11 mouse cellular contexts compared by ENCODE assay signal in the genomic region with DNA sequence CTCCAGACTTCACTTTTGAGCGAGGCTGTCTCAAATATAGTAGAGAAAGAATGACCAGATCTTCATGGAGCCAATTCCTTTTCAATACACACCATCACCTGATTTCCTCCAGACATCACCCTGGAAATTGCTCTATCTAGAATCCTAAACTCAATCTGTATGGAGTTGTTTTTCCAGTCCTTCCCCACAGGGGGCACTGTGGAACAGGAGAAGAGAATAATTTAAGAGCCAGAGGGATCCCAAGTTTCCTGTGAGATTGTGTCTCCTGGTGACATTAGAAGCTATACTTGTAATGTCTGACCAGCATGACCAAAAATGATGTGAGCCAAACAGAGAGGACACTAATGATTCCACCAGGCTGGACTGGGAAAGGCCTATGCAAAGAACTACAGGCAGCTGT.
A peak's percentile ranks its signal among the peaks of the same experiment; 100 is the strongest.
DNase-seq lines count a peak whose midpoint lies in the region; TF ChIP-seq lines count a peak whose summit lies in the region.
"Had no signal": no experiment of that assay in that cellular context is flagged by ENCODE, and none has a peak within 500 bp of the region (broad histone marks: within the 10 kb centered on the region; RNA-seq: fewer than 3 reads in every experiment).

No protein-coding gene starts in this region.

- H3K4me3 ChIP-seq in heart, adult 2 months = no peak overlapping the region
- no peak overlapping the region for H3K4me3 ChIP-seq in left cerebral cortex, adult 2 months
- H3K4me3 ChIP-seq in ES-E14 (ENCODE audit: insufficient read depth in 1 of 2, low read depth in 1 of 2, low read length in 2 of 2, poor library complexity in 1 of 2, severe bottlenecking in 1 of 2) = no peak overlapping the region
- H3K4me3 ChIP-seq: limb, embryonic 10.5 days; stomach, embryonic 15.5 days had no signal

- H3K36me3 ChIP-seq in heart, adult 2 months (ENCODE audit: control insufficient read depth, insufficient read depth, low read length) = no peaks in the 10 kb centered on the region
- no peaks in the 10 kb centered on the region for H3K36me3 ChIP-seq in ES-E14 (ENCODE audit: control insufficient read depth, insufficient read depth, low read length, poor library complexity, severe bottlenecking)
- H3K36me3 ChIP-seq: limb, embryonic 10.5 days; stomach, embryonic 15.5 days had no signal

- no peaks in the 10 kb centered on the region for H3K9me3 ChIP-seq in ES-E14 (ENCODE audit: control insufficient read depth, insufficient read depth, low read depth, low read length)
- H3K9me3 ChIP-seq: limb, embryonic 10.5 days; stomach, embryonic 15.5 days had no signal

- in situ Hi-C loops in ES-E14 (cut with MboI; ENCODE audit: low sequenced_read_pairs in 2 of 2, unreplicated experiment in 2 of 2) = no loop called here

- H3K9ac ChIP-seq in heart, adult 2 months (ENCODE audit: low read depth, low read length) = no peak overlapping the region
- H3K9ac ChIP-seq in ES-E14 (ENCODE audit: insufficient read depth, low read depth, low read length, poor library complexity, severe bottlenecking) = no peak overlapping the region
- H3K9ac ChIP-seq: stomach, embryonic 15.5 days had no signal

- TF ChIP-seq EP300 in heart, adult 2 months (IDR thresholded peaks at IDR 0.05; ENCODE audit: insufficient read depth, low read depth, low read length) = no peak

- TF ChIP-seq POLR2A in heart, adult 2 months (IDR thresholded peaks at IDR 0.05; ENCODE audit: insufficient read depth, low read depth, low read length) = no peak

- H3K27me3 ChIP-seq in heart, adult 2 months (ENCODE audit: control insufficient read depth, insufficient read depth, low read length) = no peaks in the 10 kb centered on the region
- H3K27me3 ChIP-seq: stomach, embryonic 15.5 days had no signal

- DNase-seq in heart, adult 2 months = no peak
- no peak for DNase-seq in heart, adult 18-20 months
- DNase-seq in left cerebral cortex, adult 2 months (ENCODE audit: extremely low spot score in 1 of 2, low spot score in 2 of 2) = no peak
- DNase-seq in left cerebral cortex, postnatal 10 days (ENCODE audit: extremely low spot score in 1 of 2, low spot score in 2 of 2) = no peak
- peak; percentile 31 for DNase-seq in ES-E14 (ENCODE audit: low read depth, low spot score)
- DNase-seq in embryo, embryonic 9.5 days (ENCODE audit: extremely low spot score) = peak; percentile 9
- DNase-seq in yolk sac, embryonic 10.5 days (ENCODE audit: low spot score) = no peak
- DNase-seq: kidney, adult 18-20 months; thymus, postnatal 36 days had no signal

- WGBS in heart, adult 2 months = 6% methylated on average over 1 of the region's 1 CpGs

- H3K79me2 ChIP-seq in heart, adult 2 months (replicated peaks; ENCODE audit: control insufficient read depth, insufficient read depth, low read length) = no peaks in the 10 kb centered on the region

- no peaks in the 10 kb centered on the region for H3K4me1 ChIP-seq in heart, adult 2 months (ENCODE audit: control insufficient read depth, insufficient read depth, low read length)
- H3K4me1 ChIP-seq in ES-E14 (ENCODE audit: control insufficient read depth in 2 of 2, insufficient read depth in 2 of 2, low read length in 2 of 2, poor library complexity in 1 of 2) = no peaks in the 10 kb centered on the region
- H3K4me1 ChIP-seq: limb, embryonic 10.5 days; stomach, embryonic 15.5 days had no signal

- no peak overlapping the region for H3K27ac ChIP-seq in heart, adult 2 months
- no peak overlapping the region for H3K27ac ChIP-seq in left cerebral cortex, adult 2 months
- H3K27ac ChIP-seq in ES-E14 (ENCODE audit: insufficient read depth, low read depth, low read length, poor library complexity, severe bottlenecking) = no peak overlapping the region
- H3K27ac ChIP-seq: limb, embryonic 10.5 days; stomach, embryonic 15.5 days had no signal

- intact Hi-C loops in heart, adult 2 months (cut with DNase I) = no loop called here
- intact Hi-C loops in left cerebral cortex, adult 2 months (cut with DNase I) = loop anchor here (1.0 kb wide), 1 partner anchor 202 kb away; no protein-coding TSS in a partner anchor
- intact Hi-C loops in left cerebral cortex, postnatal 10 days (cut with DNase I) = loop anchor here (10.0 kb wide), 1 partner anchor 203 kb away; no protein-coding TSS in a partner anchor

- TF ChIP-seq CTCF in heart, adult 2 months (IDR thresholded peaks at IDR 0.05) = peak; percentile 18; the same call in 1 of the 2 replicates
- TF ChIP-seq CTCF in left cerebral cortex, adult 2 months (IDR thresholded peaks at IDR 0.05) = peak; percentile 58

TF ChIP-seq in ES-E14, 5 proteins besides CTCF, POLR2A, EP300 and RAD21:
- TF ChIP-seq MAFK (IDR thresholded peaks at IDR 0.05; ENCODE audit: insufficient read depth, low read depth, low read length) = no peak
- TF ChIP-seq ZNF384 (IDR thresholded peaks at IDR 0.05; ENCODE audit: low read depth, low read length) = no peak
- no peak for TF ChIP-seq ZC3H11A (IDR thresholded peaks at IDR 0.05; ENCODE audit: borderline replicate concordance, low read depth, low read length)
- TF ChIP-seq CHD2 (IDR thresholded peaks at IDR 0.05; ENCODE audit: low read depth, low read length) = no peak
- no peak for TF ChIP-seq HCFC1 (IDR thresholded peaks at IDR 0.05; ENCODE audit: borderline replicate concordance, insufficient read depth, low read length)
TF ChIP-seq in ES-E14: peak in this region for 0.

Comparison
In these comparisons a context has a peak if more than half of its experiments do, and no peak if none do; other contexts are left out.
1. DNase-seq: peak in ES-E14 (single experiment) and embryo, embryonic 9.5 days (single experiment); none in heart, adult 2 months (0 of 2), heart, adult 18-20 months (0 of 2), left cerebral cortex, adult 2 months (0 of 2), left cerebral cortex, postnatal 10 days (0 of 2) and yolk sac, embryonic 10.5 days (single experiment).